Mouse (Mus musculus) midbrain, embryonic 12.5 days (tissue): Measurements from ENCODE around the gene Ccdc78. TPM values are rescaled to one million over a fixed set of nuclear protein-coding genes. Genes with fewer than 3 reads are reported as not detected.
A peak's percentile ranks its signal among the peaks of the same experiment; 100 is the strongest.
"Not testable (repeated sequence)": the region's sequence is repeated elsewhere in the genome, so short reads cannot be mapped to it uniquely, and the experiment has no call there.

Experiments used
- ATAC-seq: fragments of 200-750 bp; cut with Nextera tagmentation; 2 replicates; pipeline ENCODE4 v1.8.0; 2017; ENCODE audit warnings: low read depth, moderate TSS enrichment, moderate library complexity; ENCODE audit not compliant: low FRiP score
- H3K27ac ChIP-seq: fragments of 300-500 bp; sonication (generic); replicated peaks from 2 replicates; pipeline ENCODE4 v1.5.1; 2016; ENCODE audit warnings: mild to moderate bottlenecking
- H3K27me3 ChIP-seq: fragments of 300-500 bp; sonication (generic); 2 replicates; pipeline ENCODE4 v1.6.1; 2016; ENCODE audit warnings: mild to moderate bottlenecking
- H3K36me3 ChIP-seq: fragments of 300-500 bp; sonication (generic); 2 replicates; pipeline ENCODE4 v1.6.1; 2016
- H3K4me1 ChIP-seq: fragments of 300-500 bp; sonication (generic); 2 replicates; pipeline ENCODE4 v1.6.1; 2016
- H3K4me2 ChIP-seq: fragments of 300-500 bp; sonication (generic); replicated peaks from 2 replicates; pipeline ENCODE4 v1.6.1; 2016; ENCODE audit warnings: mild to moderate bottlenecking, moderate library complexity
- H3K4me3 ChIP-seq: fragments of 300-500 bp; sonication (generic); 2 replicates; pipeline ENCODE4 v1.5.1; 2016; ENCODE audit warnings: mild to moderate bottlenecking
- H3K9ac ChIP-seq: fragments of 300-500 bp; sonication (generic); replicated peaks from 2 replicates; pipeline ENCODE4 v1.6.1; 2016; ENCODE audit warnings: mild to moderate bottlenecking, moderate library complexity
- H3K9me3 ChIP-seq: fragments of 300-500 bp; sonication (generic); 2 replicates; pipeline ENCODE4 v1.6.1; 2016; ENCODE audit warnings: mild to moderate bottlenecking
- WGBS: fragments of 180-500 bp; shearing (Covaris S2); methylation state at CpG from one replicate; pipeline ENCODE4 v1.1.7; 2016; 5-methylcytosine and 5-hydroxymethylcytosine counted together
- polyA plus RNA-seq: library from polyadenylated mRNA; unstranded; fragments of >200 nt; fragmentation: Nextera tagmentation; extraction: Ambion mirVana; gene quantifications from 2 replicates; pipeline ENCODE4 v1.2.1, GENCODE M21; 2016

The Ccdc78 gene
- polyA plus RNA-seq = 0.40 and 0.68 TPM in 2 replicates

GRCm38 (mm10) chr17:25786280-25786679 is at the start of gene Ccdc78:
Ccdc78 (plus strand) TSS chr17:25786580.
- Histone ChIP-seq H3K27ac (peak within 1 kb of the TSS; percentile 85), H3K4me2 (peak within 1 kb of the TSS; percentile 68), H3K4me3 (peak within 1 kb of the TSS; percentile 60), H3K36me3 (peaks cover 54% of the 10 kb centered on the region), H3K9me3 (no peaks in the 10 kb centered on the region), H3K9ac (peak within 1 kb of the TSS; percentile 78), H3K27me3 (no peaks in the 10 kb centered on the region), H3K4me1 (peaks cover 34% of the 10 kb centered on the region)
- 87% methylated on average over 3 of the region's 3 CpGs for WGBS
- ATAC-seq = no peak

DNA sequence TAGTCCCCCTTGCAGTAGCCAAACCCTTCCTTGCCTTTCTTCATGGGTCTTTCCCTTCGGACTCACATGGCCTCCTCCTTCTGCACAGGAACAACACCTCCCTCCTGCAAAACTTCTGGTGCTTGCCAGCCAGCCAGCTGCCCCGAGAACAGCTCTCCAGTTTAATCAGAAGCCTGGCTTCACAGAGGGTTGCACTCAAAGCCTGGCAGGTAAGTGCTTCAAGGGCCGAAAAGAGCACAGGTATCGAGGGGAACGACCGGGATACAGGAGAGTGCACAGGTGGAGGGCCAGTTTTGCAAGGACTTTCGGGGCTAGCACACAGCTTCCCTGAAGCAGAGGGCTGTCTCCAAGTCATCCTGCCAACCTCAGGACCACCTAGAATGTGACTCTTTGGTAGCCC is 47.5 kb upstream of the Ccdc78 start:
- ATAC-seq = no peak
- peaks cover 4% of the 10 kb centered on the region; the same call in 1 of the 2 replicates for H3K27me3 ChIP-seq
- 84% methylated on average over 7 of the region's 7 CpGs for WGBS

GRCm38 (mm10) chr17:25741471-25741870 is 44.9 kb upstream of the Ccdc78 start:
- not testable (repeated sequence) for H3K4me2 ChIP-seq, ATAC-seq, H3K4me3 ChIP-seq, H3K27ac ChIP-seq, H3K4me1 ChIP-seq, H3K36me3 ChIP-seq, H3K9ac ChIP-seq, H3K27me3 ChIP-seq, H3K9me3 ChIP-seq
- WGBS = 68% methylated on average over 12 of the region's 12 CpGs

More for the DNA sequence above, 47.5 kb upstream of the Ccdc78 start:
- Histone ChIP-seq H3K36me3 (no peaks in the 10 kb centered on the region), H3K4me2 (no peak overlapping the region), H3K4me3 (no peak overlapping the region), H3K27ac (no peak overlapping the region), H3K4me1 (no peaks in the 10 kb centered on the region), H3K9ac (no peak overlapping the region), H3K9me3 (no peaks in the 10 kb centered on the region)

DNA sequence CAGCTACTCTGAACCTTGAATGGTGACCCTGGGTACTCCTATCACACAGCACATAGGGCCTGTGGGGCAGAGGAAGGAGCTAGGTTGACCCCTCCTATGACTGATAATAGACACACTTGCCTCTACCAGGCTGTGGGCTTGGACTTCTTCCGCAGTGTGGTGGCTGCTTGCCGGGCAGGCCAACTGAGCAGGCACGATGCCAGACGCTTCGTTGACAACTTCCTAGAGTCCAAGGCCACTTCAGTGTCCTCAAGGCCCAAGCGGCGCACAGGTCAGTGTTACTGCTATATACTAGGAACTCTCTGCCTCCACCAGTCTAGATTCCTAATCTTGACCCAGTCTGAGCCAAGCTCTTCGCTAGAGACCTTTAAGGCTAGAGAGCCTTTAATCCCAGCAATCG is 42.5 kb upstream of the Ccdc78 start:
- WGBS = 92% methylated on average over 9 of the region's 9 CpGs
- H3K27me3 ChIP-seq = peaks cover 9% of the 10 kb centered on the region; the same call in 1 of the 2 replicates
- H3K4me1 ChIP-seq = no peaks in the 10 kb centered on the region
- H3K4me2 ChIP-seq = no peak overlapping the region
- H3K27ac ChIP-seq = no peak overlapping the region
- H3K9ac ChIP-seq = no peak overlapping the region
- ATAC-seq = no peak
- no peaks in the 10 kb centered on the region for H3K9me3 ChIP-seq
- H3K4me3 ChIP-seq = no peak overlapping the region
- no peaks in the 10 kb centered on the region for H3K36me3 ChIP-seq

- Histone ChIP-seq H3K9me3 (no peaks in the 10 kb centered on the region), H3K27ac (no peak overlapping the region), H3K4me2 (no peak overlapping the region), H3K4me1 (no peaks in the 10 kb centered on the region), H3K9ac (no peak overlapping the region), H3K27me3 (peaks cover 9% of the 10 kb centered on the region; the same call in 1 of the 2 replicates), H3K4me3 (no peak overlapping the region), H3K36me3 (no peaks in the 10 kb centered on the region)
- WGBS = 85% methylated on average over 10 of the region's 10 CpGs
- no peak for ATAC-seq
Measured at GRCm38 (mm10) chr17:25744311-25744710, 42.1 kb upstream of the Ccdc78 start.

DNA sequence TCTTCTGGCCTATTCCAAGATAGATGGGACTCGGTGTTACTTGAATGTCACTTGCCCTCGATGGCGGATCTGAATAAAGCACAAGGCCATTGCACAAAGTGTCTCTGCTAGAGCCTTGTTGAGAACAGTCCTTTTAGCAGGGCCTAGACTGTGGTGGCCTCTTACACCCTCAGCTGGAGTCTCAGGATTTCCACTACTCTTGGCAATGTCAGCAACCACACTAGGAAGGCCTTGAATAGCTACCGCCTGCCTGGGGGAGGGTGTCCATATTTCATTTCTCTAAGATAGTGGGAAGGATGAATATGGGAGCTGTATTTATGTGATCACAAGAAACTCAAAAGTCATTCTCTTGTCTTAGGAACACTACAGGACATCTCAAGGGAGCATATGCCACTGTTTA is 38.1 kb upstream of the Ccdc78 start:
- Histone ChIP-seq H3K9me3 (no peaks in the 10 kb centered on the region), H3K9ac (no peak overlapping the region), H3K4me3 (no peak overlapping the region), H3K27me3 (peaks cover 5% of the 10 kb centered on the region), H3K4me1 (no peaks in the 10 kb centered on the region; the same call in 1 of the 2 replicates), H3K27ac (no peak overlapping the region), H3K36me3 (no peaks in the 10 kb centered on the region), H3K4me2 (no peak overlapping the region)
- 95% methylated on average over 4 of the region's 4 CpGs for WGBS
- no peak for ATAC-seq

- Histone ChIP-seq H3K27me3 (peaks cover 4% of the 10 kb centered on the region), H3K4me1 (no peaks in the 10 kb centered on the region; the same call in 1 of the 2 replicates), H3K27ac (no peak overlapping the region), H3K4me2 (no peak overlapping the region), H3K36me3 (no peaks in the 10 kb centered on the region), H3K9me3 (no peaks in the 10 kb centered on the region), H3K9ac (no peak overlapping the region), H3K4me3 (no peak overlapping the region)
- 88% methylated on average over 6 of the region's 6 CpGs for WGBS
- ATAC-seq = no peak
Measured at GRCm38 (mm10) chr17:25749314-25749713, 37.1 kb upstream of the Ccdc78 start.

DNA sequence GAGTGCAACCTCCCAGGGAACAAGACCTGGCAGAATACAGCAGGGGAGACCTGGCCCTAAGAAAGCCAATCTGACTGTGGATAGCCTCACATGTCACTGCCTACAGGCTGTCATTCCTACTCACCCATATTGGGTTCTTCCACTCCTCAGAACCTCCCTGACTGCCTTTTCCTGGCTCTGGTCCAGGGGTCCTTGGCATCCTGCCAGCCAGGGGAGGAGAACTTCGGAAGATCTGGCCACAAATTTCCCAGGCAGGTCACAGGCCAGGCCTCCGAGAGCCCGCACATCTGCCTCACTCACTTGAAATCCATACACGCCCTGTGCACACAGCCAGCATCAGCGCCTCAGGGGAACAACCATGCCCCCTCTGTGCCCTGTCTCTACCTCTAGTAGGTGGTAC is 34.9 kb upstream of the Ccdc78 start:
- Histone ChIP-seq H3K27me3 (peaks cover 2% of the 10 kb centered on the region), H3K9me3 (no peaks in the 10 kb centered on the region), H3K4me3 (no peak overlapping the region), H3K36me3 (no peaks in the 10 kb centered on the region), H3K4me2 (no peak overlapping the region), H3K4me1 (no peaks in the 10 kb centered on the region; the same call in 1 of the 2 replicates), H3K27ac (no peak overlapping the region), H3K9ac (no peak overlapping the region)
- ATAC-seq = no peak
- WGBS = 70% methylated on average over 5 of the region's 5 CpGs

- Histone ChIP-seq H3K4me2 (no peak within 1 kb of the TSS), H3K4me3 (no peak within 1 kb of the TSS), H3K9me3 (no peaks in the 10 kb centered on the region), H3K9ac (no peak within 1 kb of the TSS), H3K36me3 (no peaks in the 10 kb centered on the region), H3K27ac (no peak within 1 kb of the TSS), H3K27me3 (peaks cover 24% of the 10 kb centered on the region), H3K4me1 (no peaks in the 10 kb centered on the region; the same call in 1 of the 2 replicates)
- ATAC-seq = no peak
- WGBS = 90% methylated on average over 9 of the region's 9 CpGs
Measured at GRCm38 (mm10) chr17:25754241-25754640, 32.1 kb upstream of the Ccdc78 start, which contains the start of gene Msln. Msln (minus strand) TSS chr17:25754378.

- H3K4me3 ChIP-seq = no peak overlapping the region
- no peak overlapping the region for H3K27ac ChIP-seq
- no peaks in the 10 kb centered on the region for H3K36me3 ChIP-seq
- peaks cover 32% of the 10 kb centered on the region for H3K27me3 ChIP-seq
- WGBS = 84% methylated on average over 4 of the region's 4 CpGs
- no peaks in the 10 kb centered on the region for H3K9me3 ChIP-seq
- no peak overlapping the region for H3K9ac ChIP-seq
- H3K4me1 ChIP-seq = no peaks in the 10 kb centered on the region; the same call in 1 of the 2 replicates
- no peak overlapping the region for H3K4me2 ChIP-seq
- ATAC-seq = no peak
Measured at GRCm38 (mm10) chr17:25755086-25755485, 31.3 kb upstream of the Ccdc78 start.

DNA sequence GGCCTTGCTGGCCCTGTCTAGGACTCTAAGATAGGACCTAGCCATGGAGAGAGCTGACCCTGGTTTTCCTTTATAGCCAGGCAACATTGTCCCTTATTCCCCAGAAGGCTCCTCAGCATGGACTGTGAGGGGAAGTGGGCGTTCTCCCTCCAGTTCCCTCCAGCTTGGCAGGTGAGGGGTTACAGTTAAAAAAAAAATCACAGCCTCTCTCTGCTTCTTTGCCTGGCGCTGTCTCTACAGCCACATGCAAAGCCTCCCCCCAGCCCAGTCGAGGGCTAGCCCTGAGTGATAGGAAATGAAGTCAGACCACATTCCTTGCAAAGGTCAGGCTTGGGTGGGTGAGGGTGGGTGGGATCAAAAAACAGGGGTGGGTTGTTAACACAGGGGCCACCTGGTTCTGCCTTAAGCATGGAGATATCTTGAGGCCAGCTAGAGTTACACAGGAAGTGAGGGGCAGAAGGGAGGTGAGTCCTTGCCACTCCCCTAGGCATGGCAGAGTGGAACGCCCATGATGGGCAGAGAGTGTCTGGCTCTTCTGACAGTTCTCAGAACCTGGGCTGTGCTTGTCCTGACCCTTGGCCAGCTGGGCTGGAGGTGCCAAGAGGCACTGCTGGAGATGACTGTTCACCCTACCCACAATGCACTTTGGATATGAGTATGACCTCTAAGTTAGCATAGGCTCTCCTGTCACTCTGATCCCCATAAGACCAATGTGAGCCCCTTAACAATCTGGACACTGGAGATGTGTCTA is 30.6 kb upstream of the Ccdc78 start:
- Histone ChIP-seq H3K27me3 (peaks cover 39% of the 10 kb centered on the region), H3K9me3 (no peaks in the 10 kb centered on the region), H3K36me3 (no peaks in the 10 kb centered on the region), H3K27ac (no peak overlapping the region), H3K4me2 (no peak overlapping the region), H3K4me1 (no peaks in the 10 kb centered on the region; the same call in 1 of the 2 replicates), H3K9ac (no peak overlapping the region), H3K4me3 (no peak overlapping the region)
- no peak for ATAC-seq
- WGBS = 73% methylated on average over 4 of the region's 4 CpGs

GRCm38 (mm10) chr17:25756378-25757242 is 29.8 kb upstream of the Ccdc78 start:
- H3K4me2 ChIP-seq = no peak overlapping the region
- H3K27me3 ChIP-seq = peaks cover 39% of the 10 kb centered on the region
- no peaks in the 10 kb centered on the region for H3K36me3 ChIP-seq
- no peaks in the 10 kb centered on the region; the same call in 1 of the 2 replicates for H3K4me1 ChIP-seq
- H3K9ac ChIP-seq = no peak overlapping the region
- WGBS = 83% methylated on average over 9 of the region's 9 CpGs
- H3K27ac ChIP-seq = no peak overlapping the region
- no peaks in the 10 kb centered on the region for H3K9me3 ChIP-seq
- no peak overlapping the region for H3K4me3 ChIP-seq
- ATAC-seq = no peak
